Mouse (Mus musculus): ENCODE measurements around the gene Dync1h1. TPM values are rescaled to one million over a fixed set of nuclear protein-coding genes. Genes with fewer than 3 reads are reported as not detected.
"Not testable (repeated sequence)": the region's sequence is repeated elsewhere in the genome, so short reads cannot be mapped to it uniquely, and the experiment has no call there.

The Dync1h1 gene
- total RNA-seq, 2 experiments from 2014 or later: 324 to 346 TPM

DNA sequence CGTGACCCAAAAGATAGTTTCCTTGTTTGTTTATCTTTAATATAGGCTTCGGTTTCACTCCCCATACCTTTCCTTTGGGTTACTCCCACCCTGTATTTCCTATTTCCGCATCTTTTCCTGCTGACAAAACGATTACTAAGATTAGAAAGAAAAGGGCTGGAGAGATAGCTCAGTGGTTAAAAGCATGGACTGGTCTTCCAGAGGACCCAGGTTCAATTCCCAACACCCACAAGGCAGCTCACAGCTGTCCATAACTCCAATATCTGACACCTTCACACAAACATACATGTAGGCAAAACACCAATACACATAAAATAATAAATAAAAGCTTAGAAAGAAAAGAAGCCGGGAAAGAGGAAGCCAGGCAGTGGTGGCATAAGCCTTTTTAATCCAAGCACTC, 96.2 kb downstream of the Dync1h1 start:
- intact Hi-C loops (cut with DNase I): loop anchor here (2.0 kb wide), 3 partner anchors 39 to 143 kb away; partner anchors contain the start of genes Dync1h1, Mok and Wdr20

DNA sequence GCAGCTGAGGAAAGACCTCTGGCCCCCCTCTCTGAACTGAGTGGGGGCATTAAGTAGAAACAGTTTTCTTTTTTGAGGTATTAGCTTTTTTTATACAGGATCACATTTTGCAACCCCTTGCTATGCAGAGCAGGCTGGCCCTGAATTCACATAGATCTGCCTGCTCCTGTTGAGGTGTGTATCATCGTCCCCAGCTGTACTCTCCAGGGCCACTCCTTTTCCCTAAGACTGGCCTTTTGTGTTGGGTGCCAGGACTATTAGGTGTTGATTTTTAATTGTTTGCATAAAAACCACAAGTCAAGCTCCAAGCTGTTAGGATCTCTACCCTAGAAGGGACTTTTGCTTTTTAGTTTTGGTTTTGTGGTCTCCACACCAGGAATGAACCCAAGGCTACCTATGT, 96.8 kb downstream of the Dync1h1 start:
- H3K27ac ChIP-seq: no peak overlapping the region
- intact Hi-C loops (cut with DNase I): no loop called here
- TF ChIP-seq CTCF (IDR thresholded peaks at IDR 0.05): no peak
- no peak for DNase-seq (ENCODE audit: extremely low spot score in 1 of 2, low spot score in 2 of 2)
- H3K4me3 ChIP-seq: no peak overlapping the region

More for the DNA sequence above, 96.2 kb downstream of the Dync1h1 start:
- no peak for DNase-seq (ENCODE audit: extremely low spot score in 1 of 2, low spot score in 2 of 2)
- no peak overlapping the region for H3K27ac ChIP-seq
- no peak overlapping the region for H3K4me3 ChIP-seq
- no peak for TF ChIP-seq CTCF (IDR thresholded peaks at IDR 0.05)

- DNase-seq (ENCODE audit: extremely low spot score in 1 of 2, low spot score in 2 of 2): no peak
- intact Hi-C loops (cut with DNase I): no loop called here
- no peak overlapping the region for H3K27ac ChIP-seq
- no peak for TF ChIP-seq CTCF (IDR thresholded peaks at IDR 0.05)
- no peak overlapping the region for H3K4me3 ChIP-seq
Observed at GRCm38 (mm10) chr12:110698523-110699170, 97.4 kb downstream of the Dync1h1 start.

- intact Hi-C loops (cut with DNase I): no loop called here
- no peak for TF ChIP-seq CTCF (IDR thresholded peaks at IDR 0.05)
- no peak overlapping the region for H3K4me3 ChIP-seq
- DNase-seq (ENCODE audit: extremely low spot score in 1 of 2, low spot score in 2 of 2): no peak
- no peak overlapping the region for H3K27ac ChIP-seq
Observed at GRCm38 (mm10) chr12:110699171-110699547, 97.9 kb downstream of the Dync1h1 start.

- TF ChIP-seq CTCF (IDR thresholded peaks at IDR 0.05): no peak
- H3K4me3 ChIP-seq: no peak overlapping the region
- intact Hi-C loops (cut with DNase I): loop anchor here (5.0 kb wide), 1 partner anchor 268 kb away; no protein-coding TSS in a partner anchor
- DNase-seq (ENCODE audit: extremely low spot score in 1 of 2, low spot score in 2 of 2): no peak
- H3K27ac ChIP-seq: no peak overlapping the region
Observed at GRCm38 (mm10) chr12:110700730-110701129, 99.5 kb downstream of the Dync1h1 start.

GRCm38 (mm10) chr12:110701363-110701762, 100.1 kb downstream of the Dync1h1 start:
- intact Hi-C loops (cut with DNase I): loop anchor here (5.0 kb wide), 1 partner anchor 269 kb away; no protein-coding TSS in a partner anchor
- H3K27ac ChIP-seq; H3K4me3 ChIP-seq; DNase-seq (ENCODE audit: extremely low spot score in 1 of 2, low spot score in 2 of 2): not testable (repeated sequence)

- no peak within 1 kb of the TSS for H3K4me3 ChIP-seq
- no peak for DNase-seq (ENCODE audit: extremely low spot score in 1 of 2, low spot score in 2 of 2)
- no peak within 1 kb of the TSS for H3K27ac ChIP-seq
- intact Hi-C loops (cut with DNase I): loop anchor here (5.0 kb wide), 1 partner anchor 270 kb away; no protein-coding TSS in a partner anchor
- no peak for TF ChIP-seq CTCF (IDR thresholded peaks at IDR 0.05)
Observed at GRCm38 (mm10) chr12:110702556-110702955, 101.3 kb downstream of the Dync1h1 start, which contains the start of gene Hsp90aa1. Gene Hsp90aa1, minus strand, starts transcription at chr12:110702728.

DNA sequence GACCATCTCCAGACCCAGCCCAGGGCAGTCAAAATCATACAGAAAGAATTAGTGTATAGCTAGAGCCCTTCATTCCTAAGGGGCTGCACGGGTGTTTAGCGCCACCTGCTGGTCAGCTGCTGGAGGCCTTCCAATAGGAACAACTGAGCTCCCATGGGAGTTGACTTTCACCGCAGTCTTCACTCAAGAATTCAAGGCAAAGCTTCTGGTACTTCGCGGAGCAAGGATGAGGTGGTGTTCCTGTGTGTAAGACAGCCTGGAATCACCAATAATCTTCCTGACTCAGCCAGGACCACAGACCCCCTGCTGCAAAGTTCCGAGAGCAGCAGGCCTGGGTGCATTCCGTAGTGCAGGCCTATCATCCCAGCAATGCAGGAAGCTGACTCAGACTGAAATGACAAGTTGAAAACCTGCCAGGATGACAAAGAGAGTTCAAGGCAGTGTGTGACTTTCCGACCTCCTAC, 101.8 kb downstream of the Dync1h1 start:
- Histone ChIP-seq H3K27ac (no peak overlapping the region), H3K4me3 (no peak overlapping the region)
- intact Hi-C loops (cut with DNase I): loop anchor here (1.0 to 5.0 kb wide), 2 partner anchors 271 to 285 kb away; no protein-coding TSS in a partner anchor
- peak; percentile 99 for TF ChIP-seq CTCF (IDR thresholded peaks at IDR 0.05)
- peak; percentile 76 to 84 for DNase-seq (ENCODE audit: extremely low spot score in 1 of 2, low spot score in 2 of 2)

- no peak overlapping the region for H3K4me3 ChIP-seq
- H3K27ac ChIP-seq: no peak overlapping the region
- no peak for TF ChIP-seq CTCF (IDR thresholded peaks at IDR 0.05)
- intact Hi-C loops (cut with DNase I): loop anchor here (1.0 to 5.0 kb wide), 2 partner anchors 271 to 285 kb away; no protein-coding TSS in a partner anchor
- DNase-seq (ENCODE audit: extremely low spot score in 1 of 2, low spot score in 2 of 2): no peak
Observed at GRCm38 (mm10) chr12:110703682-110704081, 102.4 kb downstream of the Dync1h1 start.

DNA sequence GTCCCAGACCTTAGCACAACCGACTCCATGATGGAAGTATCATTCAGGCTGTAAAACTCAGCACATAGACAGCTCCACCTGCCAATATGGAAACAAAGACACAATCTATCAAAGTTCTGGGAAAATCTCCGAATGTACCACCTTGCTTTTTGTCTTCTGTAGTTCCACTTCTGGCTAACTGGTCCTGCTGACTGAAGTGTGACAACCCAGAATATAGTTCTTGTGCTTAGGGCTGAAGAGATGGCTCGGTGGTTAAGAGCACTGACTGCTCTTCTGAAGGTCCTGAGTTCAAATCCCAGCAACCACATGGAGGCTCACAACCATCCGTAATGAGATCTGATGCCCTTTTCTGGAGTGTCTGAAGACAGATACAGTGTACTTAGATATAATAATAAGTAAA, 104.2 kb downstream of the Dync1h1 start:
- H3K4me3 ChIP-seq; intact Hi-C loops (cut with DNase I); DNase-seq (ENCODE audit: extremely low spot score in 1 of 2, low spot score in 2 of 2); H3K27ac ChIP-seq: not testable (repeated sequence)

GRCm38 (mm10) chr12:110706337-110707231, 105.3 kb downstream of the Dync1h1 start:
- intact Hi-C loops (cut with DNase I): no loop called here
- no peak; the same call in 1 of the 2 replicates for TF ChIP-seq CTCF (IDR thresholded peaks at IDR 0.05)
- H3K27ac ChIP-seq: no peak overlapping the region
- H3K4me3 ChIP-seq: peak overlapping the region; percentile 42
- peak in 1 of 2 experiments; percentile 20 for DNase-seq (ENCODE audit: extremely low spot score in 1 of 2, low spot score in 2 of 2)

DNA sequence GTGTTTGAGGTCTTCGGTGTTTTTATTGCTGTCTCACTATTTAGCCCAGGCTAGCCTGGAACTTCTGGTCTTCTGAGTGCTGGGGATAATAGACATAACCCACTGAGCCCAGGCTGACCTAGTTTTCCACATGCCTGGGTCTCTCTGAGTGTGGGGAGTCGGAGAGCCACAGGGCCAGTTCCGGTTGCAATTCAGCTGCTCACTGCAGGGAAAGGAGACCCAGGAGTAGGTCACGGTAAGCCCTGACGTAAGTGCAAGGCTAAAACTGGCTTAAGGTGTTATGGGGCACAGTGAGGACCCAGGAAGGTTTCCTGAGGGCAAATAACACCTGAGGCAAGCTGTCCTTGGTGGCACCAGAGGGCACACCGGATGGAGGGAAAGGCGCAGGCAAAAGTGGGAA, 106.2 kb downstream of the Dync1h1 start:
- intact Hi-C loops (cut with DNase I): no loop called here

More for the DNA sequence above, 106.2 kb downstream of the Dync1h1 start:
- DNase-seq (ENCODE audit: extremely low spot score in 1 of 2, low spot score in 2 of 2): no peak
- TF ChIP-seq CTCF (IDR thresholded peaks at IDR 0.05): no peak
- H3K27ac ChIP-seq: no peak overlapping the region
- no peak overlapping the region for H3K4me3 ChIP-seq
